Mouse (Mus musculus) lung, adult 2 months (tissue): ENCODE results near the gene Ate1. TPM values are rescaled to one million over a fixed set of nuclear protein-coding genes. Genes with fewer than 3 reads are reported as not detected.

ENCODE experiments used
- DNase-seq: peaks from one replicate; pipeline ENCODE4 v3.0.0; 2022
- H3K4me1 ChIP-seq: fragments of 200-500 bp; 2 replicates; pipeline ENCODE4 v1.6.1; 2011; ENCODE audit warnings: low read length; ENCODE audit not compliant: control insufficient read depth, insufficient read depth
- H3K4me3 ChIP-seq: fragments of 200-500 bp; replicated peaks from 2 replicates; pipeline ENCODE3; 2011; ENCODE audit warnings: low read depth, mild to moderate bottlenecking, control low read depth, low read length; ENCODE audit errors: extremely low read depth
- CTCF ChIP-seq: fragments of 200-500 bp; IDR thresholded peaks from 2 replicates; pipeline ENCODE4 v1.5.1; 2011; ENCODE audit warnings: mild to moderate bottlenecking, low read length, control low read depth; ENCODE audit not compliant: insufficient read depth
- POLR2A ChIP-seq: fragments of 200-500 bp; IDR thresholded peaks from 2 replicates; pipeline ENCODE4 v1.6.1; 2011; ENCODE audit warnings: low read depth, mild to moderate bottlenecking, control low read depth, low read length, borderline replicate concordance; ENCODE audit errors: extremely low read depth
- WGBS: fragments of 180-500 bp; shearing (Covaris S2); methylation state at CpG from one replicate; pipeline ENCODE4 v1.1.7; 2018; 5-methylcytosine and 5-hydroxymethylcytosine counted together
- polyA plus RNA-seq: library from polyadenylated mRNA; depleted of rRNA; stranded (reverse); fragments of >200 nt; gene quantifications from 2 replicates; pipeline ENCODE4 v1.2.3, GENCODE M21; 2012; rRNA removed

Gene Ate1
- polyA plus RNA-seq, 1 experiment: 12.5 TPM

DNA sequence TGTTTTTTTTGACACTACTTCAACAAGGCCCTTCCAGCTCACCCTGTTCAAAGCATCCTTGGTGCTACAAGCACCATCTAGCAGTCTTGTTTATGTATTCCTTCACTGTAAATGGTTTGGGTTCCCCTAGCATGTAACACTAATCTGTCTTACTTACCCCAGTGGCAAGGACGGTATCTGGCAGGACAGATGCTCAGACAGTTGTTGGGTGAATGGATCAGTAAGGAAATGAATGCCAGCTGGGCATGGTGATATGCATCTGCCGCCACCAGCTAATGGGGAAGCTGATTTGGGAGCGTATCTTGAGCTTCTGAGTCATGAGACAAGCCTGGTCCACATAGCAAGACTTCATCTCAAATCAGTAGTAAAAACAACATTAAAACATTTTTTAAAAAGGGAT, 141.9 kb downstream of the Ate1 start:
- DNase-seq: no peak
- Histone ChIP-seq H3K4me3 (no peak overlapping the region), H3K4me1 (no peaks in the 10 kb centered on the region)
- TF ChIP-seq POLR2A: no peak
- no peak for TF ChIP-seq CTCF
- 77% methylated on average over 3 of the region's 3 CpGs for WGBS

GRCm38 (mm10) chr7:130374311-130374710, 145.9 kb downstream of the Ate1 start:
- no peak overlapping the region for H3K4me3 ChIP-seq
- no peak for DNase-seq
- no peaks in the 10 kb centered on the region for H3K4me1 ChIP-seq
- TF ChIP-seq POLR2A (no peak), CTCF (no peak)
- WGBS: 81% methylated on average over 9 of the region's 9 CpGs

DNA sequence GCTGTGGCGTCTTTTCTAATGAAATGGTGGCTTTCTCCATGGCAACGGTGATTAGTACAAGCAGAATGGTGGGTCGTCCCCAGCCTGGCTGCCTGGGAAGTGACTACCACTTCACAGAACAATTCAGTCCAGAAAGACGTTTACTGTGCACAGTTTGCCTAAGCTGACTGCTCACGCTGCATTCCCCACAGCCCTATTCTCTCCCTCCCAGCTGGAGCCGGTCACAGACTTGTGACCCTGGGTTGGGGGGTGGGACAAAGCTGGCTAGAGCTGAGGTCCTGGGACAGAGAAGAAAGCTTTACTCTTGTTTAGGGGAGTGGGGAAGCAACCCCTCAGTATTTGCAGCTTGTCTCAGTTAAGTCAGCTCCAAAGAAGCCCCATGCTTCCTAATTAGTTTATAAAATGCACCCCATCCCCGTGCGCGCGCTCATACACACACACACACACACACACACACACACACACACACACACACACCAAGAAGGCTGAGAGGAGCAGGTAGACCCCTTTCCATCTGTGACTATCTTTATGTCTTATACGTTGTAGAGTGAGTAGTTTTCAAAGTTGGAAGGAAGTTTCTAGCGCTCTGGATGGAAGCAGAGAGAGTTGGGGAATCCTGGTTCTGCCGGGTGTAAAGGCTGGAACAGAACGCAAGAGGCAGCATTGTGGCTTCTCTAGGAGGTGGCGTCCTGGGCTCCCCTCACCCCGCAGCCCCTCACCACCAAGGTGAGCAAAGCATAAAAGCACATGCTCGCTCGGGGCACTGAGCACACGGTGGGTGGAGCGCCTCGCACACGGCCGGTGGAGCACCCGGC, 151.1 kb downstream of the Ate1 start:
- H3K4me3 ChIP-seq: no peak overlapping the region
- WGBS: 53% methylated on average over 24 of the region's 24 CpGs
- TF ChIP-seq CTCF: no peak
- TF ChIP-seq POLR2A: no peak
- DNase-seq: no peak
- H3K4me1 ChIP-seq: no peaks in the 10 kb centered on the region

DNA sequence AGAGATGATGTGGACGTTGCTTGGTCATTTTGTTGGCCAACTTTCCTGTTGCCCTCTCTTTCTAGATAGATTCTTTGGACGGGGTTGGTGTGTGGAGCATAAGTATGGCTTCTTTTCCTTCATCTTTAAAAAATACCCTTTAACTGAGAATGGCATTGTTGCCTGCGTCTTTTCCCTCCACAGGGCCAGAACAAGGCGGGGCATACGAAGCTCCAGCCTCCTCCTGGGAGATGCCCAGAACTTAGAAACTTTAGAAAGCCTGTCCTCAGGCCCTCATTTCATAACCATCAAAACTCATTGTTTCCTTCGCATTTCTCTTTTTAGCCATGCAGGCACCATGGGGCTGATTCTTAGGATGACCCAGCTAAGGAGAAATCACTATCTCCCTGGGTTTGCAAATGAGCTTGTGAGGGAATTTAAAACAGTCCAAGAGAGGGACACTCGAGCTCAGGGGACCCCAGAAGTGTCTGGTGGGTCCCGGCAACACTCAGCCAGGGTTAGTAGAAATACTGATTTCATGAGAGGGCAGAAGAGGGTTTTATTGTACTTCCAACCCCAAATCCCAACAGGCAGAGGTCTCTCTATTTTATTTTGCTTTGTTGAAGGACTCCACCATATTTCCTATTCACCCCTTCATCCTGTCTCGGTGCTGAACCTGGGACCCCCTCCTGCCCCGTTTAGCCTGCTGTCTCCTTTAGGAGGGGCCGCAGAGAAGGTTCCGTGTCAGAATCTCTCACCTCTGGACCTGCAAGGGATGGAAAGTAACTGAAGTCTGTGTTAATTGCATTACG, 151.9 kb downstream of the Ate1 start:
- Histone ChIP-seq H3K4me3 (no peak overlapping the region), H3K4me1 (no peaks in the 10 kb centered on the region)
- no peak for TF ChIP-seq POLR2A
- no peak for TF ChIP-seq CTCF
- DNase-seq: no peak
- 68% methylated on average over 13 of the region's 13 CpGs for WGBS

DNA sequence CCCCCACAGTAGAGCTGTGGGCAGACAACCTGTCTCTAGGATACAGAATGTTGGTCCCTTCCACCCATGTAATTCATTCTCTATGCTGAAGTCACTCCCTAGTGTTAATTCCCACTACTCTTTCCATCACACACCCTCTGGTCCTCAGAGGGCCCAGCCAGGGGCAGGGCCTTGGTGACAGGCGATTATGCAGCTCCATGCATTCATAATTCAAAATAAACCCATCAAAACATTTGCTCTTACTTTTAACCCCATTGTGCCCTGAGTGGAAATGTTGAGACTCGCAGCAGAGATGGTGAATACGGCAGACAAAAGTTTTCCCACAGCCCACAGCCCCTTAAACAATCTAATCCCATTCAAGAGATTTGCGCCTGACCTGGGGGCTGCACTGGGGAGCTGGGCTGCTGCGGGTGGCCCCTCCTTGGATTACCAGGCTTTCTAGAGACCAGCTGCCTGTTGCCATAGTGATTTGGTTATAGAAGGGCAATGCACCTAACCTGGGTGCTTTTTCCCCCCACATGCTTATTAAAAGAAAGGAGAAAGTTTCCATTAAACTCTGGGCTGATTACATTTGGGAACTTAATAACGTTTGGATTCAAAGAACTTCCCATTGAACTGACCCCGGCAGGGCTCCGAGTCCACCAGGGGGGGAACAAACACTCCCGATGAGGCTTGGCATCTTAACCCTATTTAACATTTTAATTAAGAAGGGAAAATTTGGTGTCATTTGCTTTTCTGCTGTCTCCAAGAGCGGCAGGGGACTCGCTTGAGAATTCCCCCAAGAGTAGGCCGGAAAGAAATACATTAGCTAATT, 152.7 kb downstream of the Ate1 start:
- TF ChIP-seq POLR2A (no peak), CTCF (no peak)
- 73% methylated on average over 12 of the region's 12 CpGs for WGBS
- DNase-seq: no peak
- H3K4me3 ChIP-seq: no peak overlapping the region
- no peaks in the 10 kb centered on the region for H3K4me1 ChIP-seq

DNA sequence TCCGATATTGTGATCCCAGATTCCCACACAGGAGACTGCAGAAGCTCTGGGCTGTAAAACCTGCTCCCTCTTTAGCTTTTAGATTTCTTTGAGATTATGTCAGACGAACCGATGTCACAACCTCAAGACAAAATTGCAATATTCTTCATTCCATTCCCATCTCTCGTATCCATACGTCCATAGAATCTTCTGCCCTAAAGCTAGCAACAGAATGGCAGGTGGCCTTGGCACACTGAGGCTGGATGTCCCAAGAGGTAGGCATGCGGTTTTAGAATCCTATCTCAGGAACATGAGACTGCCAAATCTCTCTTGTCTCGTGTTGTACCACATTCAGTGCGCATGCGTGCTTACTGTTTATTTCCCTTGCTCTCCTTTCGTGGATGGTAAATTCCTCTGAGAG, 154.5 kb downstream of the Ate1 start:
- Histone ChIP-seq H3K4me3 (no peak overlapping the region), H3K4me1 (no peaks in the 10 kb centered on the region)
- no peak for TF ChIP-seq POLR2A
- TF ChIP-seq CTCF: no peak
- DNase-seq: no peak
- 94% methylated on average over 10 of the region's 10 CpGs for WGBS

Other genes starting within 250 kb of the Ate1 start
- gene Nsmce4a, start 52.7 kb upstream of the Ate1 start, polyA plus RNA-seq: 29.6 and 36.3 TPM in 2 replicates
- gene Tacc2, start 57.1 kb upstream of the Ate1 start, polyA plus RNA-seq: 71.7 and 74.5 TPM in 2 replicates